8 mouse cellular contexts compared by ENCODE assay signal in the genomic region with DNA sequence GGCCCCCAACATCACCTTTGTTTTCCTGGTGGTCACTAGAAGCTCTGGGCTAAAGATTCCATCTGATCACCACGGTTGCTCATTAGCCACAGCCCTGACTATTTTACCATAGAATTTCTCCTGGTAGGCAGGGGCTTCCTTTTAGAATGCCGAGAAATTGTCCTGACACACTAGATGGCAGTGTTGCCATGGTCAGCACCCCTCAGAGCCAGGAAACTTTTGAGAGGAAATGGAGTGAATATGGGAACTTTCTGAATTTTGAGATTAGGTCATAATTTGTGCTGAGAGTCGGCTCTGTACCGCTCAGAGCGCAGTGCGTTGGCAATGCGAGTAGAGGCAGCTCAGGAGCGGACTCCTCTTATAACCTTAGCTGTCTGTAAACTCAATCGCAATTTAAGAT.
A peak's percentile ranks its signal among the peaks of the same experiment; 100 is the strongest.
DNase-seq lines count a peak whose midpoint lies in the region; ATAC-seq and TF ChIP-seq lines count a peak whose summit lies in the region.

No protein-coding gene starts in this region.

- no peaks in the 10 kb centered on the region for H3K27me3 ChIP-seq in heart, embryonic 10.5 days (ENCODE audit: insufficient read depth, poor library complexity, severe bottlenecking)
- no peaks in the 10 kb centered on the region for H3K27me3 ChIP-seq in E14TG2a.4 (ENCODE audit: insufficient read depth, low read length)
- no peaks in the 10 kb centered on the region for H3K27me3 ChIP-seq in intestine, embryonic 16.5 days (replicated peaks; ENCODE audit: control insufficient read depth, insufficient read depth, low read length)

- peak; percentile 28; the same call in 1 of the 2 replicates for ATAC-seq in intestine, embryonic 16.5 days
- ATAC-seq in megakaryocyte, adult 5-6 weeks (ENCODE audit: poor library complexity, severe bottlenecking), result 0 out of 2 replicates have a peak, but pooled peaks have one; percentile 27
- ATAC-seq in cerebellum, adult (ENCODE audit: insufficient number of reproducible peaks, low FRiP score, low TSS enrichment), result no peak

- H3K4me3 ChIP-seq in heart, embryonic 10.5 days, result no peak overlapping the region
- no peak overlapping the region for H3K4me3 ChIP-seq in E14TG2a.4 (replicated peaks; ENCODE audit: low read length)
- H3K4me3 ChIP-seq in intestine, embryonic 16.5 days (ENCODE audit: low read length), result no peak overlapping the region

- peak; percentile 40 for TF ChIP-seq CTCF in E14TG2a.4 (conservative IDR thresholded peaks at IDR 0.05; ENCODE audit: low read length)

- H3K4me1 ChIP-seq in heart, embryonic 10.5 days, result no peaks in the 10 kb centered on the region
- no peaks in the 10 kb centered on the region for H3K4me1 ChIP-seq in E14TG2a.4 (replicated peaks; ENCODE audit: low read depth, low read length)
- H3K4me1 ChIP-seq in intestine, embryonic 16.5 days (ENCODE audit: control insufficient read depth, insufficient read depth, low read length), result no peaks in the 10 kb centered on the region

- peak; percentile 25 to 42 for DNase-seq in heart, postnatal 14 days
- DNase-seq in heart, embryonic 10.5 days (ENCODE audit: low spot score), result no peak
- peak; percentile 66 for DNase-seq in brain, adult 2 months (ENCODE audit: low read depth, low spot score)
- DNase-seq in ovary, postnatal 10 days (ENCODE audit: low spot score), result no peak

- no peak overlapping the region for H3K9ac ChIP-seq in intestine, embryonic 16.5 days (ENCODE audit: low read depth, low read length)

- WGBS in heart, embryonic 10.5 days, result 68% methylated on average over 9 of the region's 9 CpGs
- WGBS in intestine, embryonic 16.5 days, result 49% methylated on average over 9 of the region's 9 CpGs

- no peak overlapping the region for H3K27ac ChIP-seq in heart, embryonic 10.5 days
- H3K27ac ChIP-seq in intestine, embryonic 16.5 days (ENCODE audit: low read length), result no peak overlapping the region

- no peak overlapping the region for H3K4me2 ChIP-seq in intestine, embryonic 16.5 days (ENCODE audit: low read depth, low read length)

- H3K9me3 ChIP-seq in heart, embryonic 10.5 days, result no peaks in the 10 kb centered on the region
- no peaks in the 10 kb centered on the region for H3K9me3 ChIP-seq in E14TG2a.4 (ENCODE audit: low read length)
- no peaks in the 10 kb centered on the region for H3K9me3 ChIP-seq in intestine, embryonic 16.5 days (ENCODE audit: control insufficient read depth, low read length)

- intact Hi-C loops in heart, postnatal 14 days (cut with DNase I), result loop anchor here (5.0 kb wide), 1 partner anchor 812 kb away; no protein-coding TSS in a partner anchor

- no peaks in the 10 kb centered on the region for H3K36me3 ChIP-seq in heart, embryonic 10.5 days
- no peaks in the 10 kb centered on the region for H3K36me3 ChIP-seq in E14TG2a.4 (ENCODE audit: insufficient read depth, low read length)
- no peaks in the 10 kb centered on the region; the same call in 1 of the 2 replicates for H3K36me3 ChIP-seq in intestine, embryonic 16.5 days (ENCODE audit: control insufficient read depth, insufficient read depth, low read length)

Comparison
In these comparisons a context has a peak if more than half of its experiments do, and no peak if none do; other contexts are left out.
1. DNase-seq: peak in heart, postnatal 14 days (2 of 2) and brain, adult 2 months (single experiment); none in heart, embryonic 10.5 days (single experiment) and ovary, postnatal 10 days (single experiment).